Mouse (Mus musculus): ENCODE measurements around the gene Mrps2. TPM values are rescaled to one million over a fixed set of nuclear protein-coding genes. Genes with fewer than 3 reads are reported as not detected.

Mrps2 gene
- polyA plus RNA-seq (2012; rRNA removed): 31.1 and 36.4 TPM in 2 replicates

GRCm38 (mm10) chr2:28467860-28468485 is at the start of gene Mrps2:
Mrps2 (plus strand) TSS chr2:28468066.
- DNase-seq (ENCODE audit: low read depth): no peak

- peak; percentile 13 for DNase-seq (ENCODE audit: low read depth)
These were observed 48.0 kb upstream of the Mrps2 start for GRCm38 (mm10) chr2:28419898-28420297.

GRCm38 (mm10) chr2:28423167-28423566 is 44.7 kb upstream of the Mrps2 start:
- DNase-seq (ENCODE audit: low read depth): no peak

GRCm38 (mm10) chr2:28427226-28427625 is 40.6 kb upstream of the Mrps2 start:
- DNase-seq (ENCODE audit: low read depth): no peak

GRCm38 (mm10) chr2:28430846-28431245 is 37.0 kb upstream of the Mrps2 start:
- DNase-seq (ENCODE audit: low read depth): no peak

- DNase-seq (ENCODE audit: low read depth): no peak
These were observed 35.1 kb upstream of the Mrps2 start for GRCm38 (mm10) chr2:28432811-28433210.

GRCm38 (mm10) chr2:28433512-28433911 is 34.4 kb upstream of the Mrps2 start:
- DNase-seq (ENCODE audit: low read depth): no peak

GRCm38 (mm10) chr2:28435401-28435800 is 32.5 kb upstream of the Mrps2 start:
- DNase-seq (ENCODE audit: low read depth): no peak

- DNase-seq (ENCODE audit: low read depth): no peak
These were observed 27.0 kb upstream of the Mrps2 start for GRCm38 (mm10) chr2:28440842-28441241.

GRCm38 (mm10) chr2:28445082-28445481 is 22.8 kb upstream of the Mrps2 start:
- no peak for DNase-seq (ENCODE audit: low read depth)

- DNase-seq (ENCODE audit: low read depth): no peak
These were observed 21.7 kb upstream of the Mrps2 start for GRCm38 (mm10) chr2:28446181-28446514.

GRCm38 (mm10) chr2:28446515-28447314 is 21.2 kb upstream of the Mrps2 start, which contains the start of gene Ppp1r26:
Ppp1r26 (plus strand) TSS chr2:28446800.
- DNase-seq (ENCODE audit: low read depth): no peak

- no peak for DNase-seq (ENCODE audit: low read depth)
These were observed 20.6 kb upstream of the Mrps2 start for GRCm38 (mm10) chr2:28447315-28447670.

- DNase-seq (ENCODE audit: low read depth): no peak
These were observed 16.2 kb upstream of the Mrps2 start for GRCm38 (mm10) chr2:28451663-28452062.

GRCm38 (mm10) chr2:28453539-28453938 is 14.3 kb upstream of the Mrps2 start:
- no peak for DNase-seq (ENCODE audit: low read depth)

- no peak for DNase-seq (ENCODE audit: low read depth)
These were observed 11.2 kb upstream of the Mrps2 start for GRCm38 (mm10) chr2:28456616-28457015.

- DNase-seq (ENCODE audit: low read depth): no peak
These were observed 3.9 kb upstream of the Mrps2 start for GRCm38 (mm10) chr2:28463919-28464318.

GRCm38 (mm10) chr2:28464919-28465318 is 2.9 kb upstream of the Mrps2 start:
- no peak for DNase-seq (ENCODE audit: low read depth)

- no peak for DNase-seq (ENCODE audit: low read depth)
These were observed 1.9 kb upstream of the Mrps2 start, which contains the start of gene 1700007K13Rik for GRCm38 (mm10) chr2:28465836-28466518. 1700007K13Rik (minus strand) TSS chr2:28466332.

GRCm38 (mm10) chr2:28468486-28469225 is 790 bp downstream of the Mrps2 start:
- DNase-seq (ENCODE audit: low read depth): no peak

- no peak for DNase-seq (ENCODE audit: low read depth)
These were observed 1.6 kb downstream of the Mrps2 start for GRCm38 (mm10) chr2:28469461-28469860.

- no peak for DNase-seq (ENCODE audit: low read depth)
These were observed 2.7 kb downstream of the Mrps2 start for GRCm38 (mm10) chr2:28470591-28470990.

All from gonadal fat pad, adult 2 months (tissue).